In the genomic region with DNA sequence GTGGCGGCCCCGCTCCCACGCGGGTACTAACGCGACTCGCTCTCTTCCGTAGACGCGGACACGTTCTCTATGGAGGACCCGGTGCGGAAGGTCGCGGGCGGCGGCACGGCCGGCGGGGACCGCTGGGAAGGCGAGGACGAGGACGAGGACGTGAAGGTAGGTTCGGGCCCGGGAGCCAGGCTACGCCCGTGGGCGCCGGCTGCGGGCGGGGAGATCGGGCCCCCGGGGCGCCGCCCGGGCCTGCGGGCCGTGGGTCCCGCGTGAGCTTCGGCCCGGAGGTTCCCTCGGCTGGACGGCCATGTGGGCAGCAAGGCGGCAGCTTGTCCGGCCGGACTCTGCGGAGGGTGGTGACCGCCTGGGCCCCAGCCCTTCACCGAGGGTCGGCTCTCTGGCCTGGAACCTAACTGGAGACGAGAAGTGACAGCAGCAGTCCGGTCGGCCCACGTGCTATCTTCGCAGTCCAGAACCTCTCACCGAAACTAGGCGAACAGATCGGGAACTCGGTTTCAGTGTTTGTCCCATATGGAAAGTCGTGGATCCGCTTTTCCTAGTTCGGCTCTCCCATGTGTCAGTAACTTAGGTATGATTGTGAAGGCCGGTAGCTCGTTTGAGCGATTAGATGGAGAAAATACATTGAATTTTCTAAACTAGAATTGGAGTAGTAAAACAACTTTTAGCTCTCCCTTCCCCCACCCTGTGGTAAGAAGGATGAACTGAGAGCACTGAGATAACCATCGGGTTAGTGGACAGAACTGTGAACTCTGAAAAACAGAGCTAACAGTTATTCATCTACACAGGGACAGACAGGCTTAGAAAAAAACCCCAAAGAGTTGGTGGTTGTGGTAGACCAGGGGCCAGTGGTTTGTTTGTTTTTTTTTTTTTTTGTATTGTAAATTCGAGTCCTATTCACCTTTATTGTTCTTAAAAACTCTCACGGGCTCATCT, we compare ENCODE assay signal across 8 mouse cellular contexts. TPM values are rescaled to one million over a fixed set of nuclear protein-coding genes. Genes with fewer than 3 reads are reported as not detected.
DNase-seq lines count a peak whose midpoint lies in the region; ATAC-seq and TF ChIP-seq lines count a peak whose summit lies in the region.

No protein-coding gene starts in this region.

- DNase-seq in CD4-positive, CD25-positive, alpha-beta regulatory T cell, adult 2 months (ENCODE audit: low read depth, low spot score), result peak; percentile 49
- peak; percentile 15 for DNase-seq in Patski (ENCODE audit: low read depth, low spot score)
- peak; percentile 25 for DNase-seq in layer of hippocampus, adult 9-11 months
- DNase-seq in lung, postnatal 36 days, result peak; percentile 41
- DNase-seq in right cerebral cortex, postnatal 14 days, result peak; percentile 41

- CTCF ChIA-PET in Patski (lab: Charles Lee), result interaction anchor here (0.8 kb wide), 1 partner anchor 16 kb away, joined by 3 read pairs; no protein-coding TSS in a partner anchor

- no peak for ATAC-seq in CD4-positive, CD25-positive, alpha-beta regulatory T cell, adult 4 months
- peak; percentile 54 for ATAC-seq in Patski
- ATAC-seq in erythroblast, adult 5-6 weeks (replicated peaks; ENCODE audit: low FRiP score, poor library complexity, severe bottlenecking), result peak; percentile 42
- ATAC-seq in heart, embryonic 16.5 days (replicated peaks; ENCODE audit: extremely low read depth, insufficient read depth, low FRiP score), result peak; percentile 42

- H3K36me3 ChIP-seq in heart, embryonic 16.5 days (ENCODE audit: control insufficient read depth, insufficient read depth), result peaks cover 4% of the 10 kb centered on the region; the same call in 1 of the 2 replicates

- H3K9ac ChIP-seq in heart, embryonic 16.5 days (ENCODE audit: low read length), result peak overlapping the region; percentile 90

- peak overlapping the region; percentile 90 for H3K4me2 ChIP-seq in heart, embryonic 16.5 days (ENCODE audit: low read depth, low read length)

- H3K4me1 ChIP-seq in heart, embryonic 16.5 days (ENCODE audit: control insufficient read depth, insufficient read depth, low read length), result peaks cover 12% of the 10 kb centered on the region

- H3K4me3 ChIP-seq in heart, embryonic 16.5 days (ENCODE audit: low read length), result peak overlapping the region; percentile 80

- in situ Hi-C loops in Patski (cut with MboI; ENCODE audit: low pct_unique_long_range_greater_than_20kb), result no loop called here

- H3K9me3 ChIP-seq in heart, embryonic 16.5 days (replicated peaks; ENCODE audit: control insufficient read depth, low read length), result no peaks in the 10 kb centered on the region

- no peak for TF ChIP-seq CTCF in Patski (IDR thresholded peaks at IDR 0.05)

- WGBS in heart, embryonic 16.5 days, result under 1% methylated on average over 71 of the region's 71 CpGs

- POLR2A ChIA-PET in Patski (lab: Charles Lee), result no interaction called here

- peak overlapping the region; percentile 93 for H3K27ac ChIP-seq in heart, embryonic 16.5 days (ENCODE audit: low read length)

- H3K27me3 ChIP-seq in Patski, result no peaks in the 10 kb centered on the region
- H3K27me3 ChIP-seq in heart, embryonic 16.5 days (ENCODE audit: control insufficient read depth, insufficient read depth, low read length), result no peaks in the 10 kb centered on the region

RNA-seq across cellular contexts. Expression of gene Eif3j1, which starts 0.7 kb away (rescaled TPM):
- 1 to 10 TPM; 3.1 to 3.7 TPM for polyA plus RNA-seq in CD4-positive, CD25-positive, alpha-beta regulatory T cell, adult 4 months (2017; shearing (Covaris generic))
- polyA plus RNA-seq in Patski (2021), result 8.1 TPM
- 5.0 and 6.7 TPM in 2 replicates for total RNA-seq in erythroblast, adult 5-6 weeks (2015; ENCODE audit: low replicate concordance)
- total RNA-seq in erythroblast, adult 5-6 weeks (2017; ENCODE audit: low replicate concordance), result 14.5 and 21.5 TPM in 2 replicates
- polyA plus RNA-seq in heart, embryonic 16.5 days (2015; fragmentation: Nextera tagmentation; extraction: Ambion mirVana), result 9.8 and 10.6 TPM in 2 replicates
